Mouse (Mus musculus) brain, embryonic 14.5 days (tissue): ENCODE data around the gene Scube2.

Source experiments
- CTCF ChIP-seq: fragments of 200-500 bp; IDR thresholded peaks from 2 replicates; pipeline ENCODE4 v1.5.1; 2012; ENCODE audit warnings: inconsistent platforms, mild to moderate bottlenecking, moderate library complexity, borderline replicate concordance; ENCODE audit not compliant: insufficient read depth, insufficient read length; ENCODE audit errors: extremely low read depth
- POLR2A ChIP-seq: fragments of 200-500 bp; IDR thresholded peaks from 2 replicates; pipeline ENCODE4 v1.6.1; 2012; ENCODE audit warnings: mild to moderate bottlenecking, inconsistent platforms, borderline replicate concordance; ENCODE audit not compliant: poor library complexity, insufficient read depth, insufficient read length, severe bottlenecking; ENCODE audit errors: extremely low read depth

GRCm38 (mm10) chr7:109889300-109889699 is 23.8 kb upstream of the Scube2 start:
- no peak for TF ChIP-seq POLR2A
- no peak for TF ChIP-seq CTCF
